Mouse (Mus musculus) lung, postnatal 10 days (tissue): ENCODE measurements around the gene Brd9.
"Not testable (repeated sequence)": the region's sequence is repeated elsewhere in the genome, so short reads cannot be mapped to it uniquely, and the experiment has no call there.

Experiments used
- DNase-seq: peaks from one replicate; pipeline ENCODE4 v3.0.0; 2021

Brd9 gene

DNA sequence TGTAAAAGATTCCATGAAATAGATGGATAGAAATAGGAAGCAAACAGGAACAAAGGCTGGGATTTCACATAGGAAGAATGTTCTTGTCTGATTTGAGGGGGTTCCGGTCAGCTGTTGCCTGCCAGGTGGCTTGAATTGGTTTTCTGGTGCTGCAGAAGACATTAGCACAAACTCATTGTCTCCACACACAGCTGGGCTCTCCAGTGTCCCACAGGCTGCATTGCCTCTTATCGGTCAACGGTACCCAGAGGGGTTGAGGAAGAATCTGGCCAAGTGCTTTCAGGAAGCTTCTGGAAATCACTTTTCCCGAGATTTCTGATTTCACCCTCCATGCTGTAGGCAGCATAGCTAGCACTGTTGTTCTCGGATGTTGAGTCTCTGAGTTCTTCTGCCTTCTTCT, 53.7 kb downstream of the Brd9 start:
- DNase-seq: no peak

DNA sequence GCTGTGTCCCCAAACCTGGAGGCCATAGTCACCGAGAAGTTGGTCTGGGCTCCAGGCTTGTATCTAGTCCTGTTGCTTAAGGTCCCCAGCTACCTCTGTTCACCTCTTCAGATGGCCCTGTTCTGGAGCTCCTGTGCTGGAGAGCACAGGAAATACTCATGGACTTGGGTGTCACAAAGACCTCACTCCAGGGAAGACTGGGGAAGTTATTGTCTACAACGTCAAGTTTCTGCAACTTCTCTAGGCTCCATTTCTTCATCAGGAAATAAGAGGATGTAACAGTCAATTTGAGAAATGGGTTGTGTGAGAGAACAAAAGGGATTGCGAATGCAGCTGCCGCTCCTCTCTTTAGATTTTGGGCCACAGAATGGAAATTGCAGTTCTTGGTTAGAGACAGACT, 58.8 kb downstream of the Brd9 start:
- no peak for DNase-seq

DNA sequence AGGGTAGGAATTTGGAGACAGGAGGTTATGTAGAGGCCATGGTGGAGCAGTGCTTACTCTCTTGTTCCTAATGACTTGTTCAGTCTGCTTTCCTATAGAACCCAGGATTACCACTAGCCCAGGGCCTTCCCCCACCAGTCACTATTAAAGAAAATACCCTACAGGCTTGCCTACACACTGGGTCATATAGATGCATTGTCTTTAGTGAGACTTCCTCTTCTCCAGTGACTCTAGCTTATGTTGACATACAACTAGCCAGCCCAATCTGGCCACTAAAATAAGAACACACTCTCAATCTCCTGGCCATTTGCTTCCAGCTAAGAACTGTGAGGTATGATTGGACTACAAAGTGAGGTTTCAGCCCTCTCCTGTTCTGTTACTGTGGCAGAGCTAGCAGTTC, 62.9 kb downstream of the Brd9 start:
- no peak for DNase-seq

DNA sequence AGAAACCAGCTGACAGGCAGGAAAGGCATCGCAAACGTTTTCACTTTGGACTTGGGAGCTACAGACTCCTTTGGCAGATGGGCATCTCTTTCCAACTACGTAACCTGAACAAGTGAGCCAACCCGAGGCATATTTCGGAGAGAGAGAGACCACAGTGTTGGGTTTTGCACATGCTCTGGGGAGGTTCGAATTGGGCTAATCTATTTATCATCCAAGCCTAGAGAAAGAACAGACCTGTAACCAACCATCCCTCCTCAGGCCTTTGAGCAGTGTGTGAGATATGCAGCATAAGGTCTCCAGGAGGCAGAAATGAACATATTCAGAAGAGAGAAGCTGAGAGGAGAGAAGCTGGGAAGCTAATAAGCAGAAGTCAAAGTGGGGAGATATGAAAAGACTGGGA, 63.4 kb downstream of the Brd9 start:
- DNase-seq: no peak

DNA sequence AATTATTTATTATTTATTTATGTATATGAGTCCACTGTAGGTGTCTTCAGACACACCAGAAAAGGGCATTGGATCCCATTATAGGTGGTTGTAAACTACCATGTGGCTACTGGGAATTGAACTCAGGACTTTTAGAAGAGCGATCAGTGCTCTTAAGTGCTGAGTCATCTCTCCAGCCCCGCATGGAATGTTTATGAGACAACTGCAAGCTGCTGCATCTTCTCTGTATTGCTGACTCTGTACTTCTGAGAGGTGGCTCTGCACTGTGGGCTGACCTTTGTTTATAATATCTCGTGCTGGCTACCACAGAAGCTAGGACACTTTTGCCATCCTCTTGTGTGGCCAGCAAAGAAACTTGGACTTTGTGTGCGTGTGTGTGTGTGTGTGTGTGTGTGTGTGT, 63.9 kb downstream of the Brd9 start:
- no peak for DNase-seq

DNA sequence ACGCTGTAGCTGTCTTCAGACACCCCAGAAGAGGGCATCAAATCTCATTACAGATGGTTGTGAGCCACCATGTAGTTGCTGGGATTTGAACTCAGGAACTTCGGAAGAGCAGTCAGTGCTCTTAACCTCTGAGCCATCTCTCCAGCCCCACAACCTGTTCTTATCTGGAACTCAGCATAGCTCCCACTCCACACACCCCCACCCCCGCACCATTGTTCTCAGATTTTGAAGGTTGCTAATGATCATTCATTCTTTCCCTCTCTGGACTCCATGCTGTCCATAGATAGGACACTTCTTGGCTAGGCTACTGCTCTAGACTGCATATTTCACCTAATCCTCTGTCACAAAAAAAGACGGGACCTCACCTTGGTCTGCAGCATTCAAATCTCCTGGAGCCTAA, 69.3 kb downstream of the Brd9 start:
- DNase-seq: not testable (repeated sequence)

DNA sequence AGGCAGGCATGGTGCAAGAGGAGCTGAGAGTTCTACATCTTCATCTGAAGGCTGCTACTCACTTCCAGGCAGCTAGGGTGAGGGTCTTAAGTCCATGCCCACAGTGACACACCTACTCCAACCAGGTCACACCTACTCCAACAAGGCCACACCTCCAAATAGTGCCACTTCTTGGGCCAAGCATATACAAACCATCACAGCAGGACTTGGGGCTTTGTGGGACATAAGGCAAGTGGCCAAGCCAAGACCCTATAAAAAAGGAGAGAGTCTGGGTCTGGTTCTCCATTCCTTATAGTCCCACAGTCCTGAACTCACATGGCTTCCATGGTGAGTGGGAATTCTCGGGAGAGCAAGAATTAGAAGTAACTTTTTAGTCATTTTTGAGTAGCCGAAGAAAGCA, 70.6 kb downstream of the Brd9 start:
- not testable (repeated sequence) for DNase-seq

DNA sequence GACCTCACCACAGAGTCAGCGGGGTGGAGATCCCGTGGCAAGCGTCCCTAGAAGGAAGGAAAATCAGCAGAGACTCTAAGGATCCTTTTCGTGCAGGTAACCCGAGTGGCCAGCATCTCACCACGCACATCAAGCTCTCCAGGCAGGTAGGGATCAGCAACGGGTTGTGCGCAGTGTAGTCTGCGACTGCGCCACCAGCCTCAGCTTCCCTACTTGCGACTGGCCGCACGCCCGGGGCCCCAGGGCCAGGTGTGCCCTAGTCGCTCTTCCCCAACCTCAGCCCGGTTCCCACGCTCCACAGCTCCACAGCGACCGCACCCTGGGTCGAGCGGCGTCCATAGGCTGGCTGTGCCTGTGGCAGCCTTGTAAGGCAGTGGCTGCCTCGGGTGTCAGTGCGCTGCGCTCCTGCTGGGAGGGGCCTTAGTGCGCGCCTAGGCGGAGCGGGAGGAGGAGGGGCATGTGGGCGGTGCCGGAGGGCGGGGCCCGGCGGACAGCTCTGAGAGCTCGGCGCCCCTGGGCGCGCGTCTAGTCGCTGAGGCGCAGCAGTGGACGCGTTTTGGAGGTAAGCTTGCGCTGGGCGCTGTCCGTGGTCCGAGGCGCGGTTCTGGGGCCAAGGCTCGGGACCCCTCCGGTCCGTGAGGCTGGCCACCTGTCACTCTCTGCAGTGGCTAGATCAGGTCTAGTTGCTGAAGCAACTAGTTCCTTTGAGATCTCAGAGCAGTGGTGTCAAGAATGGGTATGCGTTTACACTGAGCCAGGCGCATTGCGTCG, 71.5 kb downstream of the Brd9 start, which contains the start of gene Tppp:
Gene Tppp, plus strand, starts transcription at position 460 of the 771 bp plus-strand sequence.
- DNase-seq: peak; percentile 97

DNA sequence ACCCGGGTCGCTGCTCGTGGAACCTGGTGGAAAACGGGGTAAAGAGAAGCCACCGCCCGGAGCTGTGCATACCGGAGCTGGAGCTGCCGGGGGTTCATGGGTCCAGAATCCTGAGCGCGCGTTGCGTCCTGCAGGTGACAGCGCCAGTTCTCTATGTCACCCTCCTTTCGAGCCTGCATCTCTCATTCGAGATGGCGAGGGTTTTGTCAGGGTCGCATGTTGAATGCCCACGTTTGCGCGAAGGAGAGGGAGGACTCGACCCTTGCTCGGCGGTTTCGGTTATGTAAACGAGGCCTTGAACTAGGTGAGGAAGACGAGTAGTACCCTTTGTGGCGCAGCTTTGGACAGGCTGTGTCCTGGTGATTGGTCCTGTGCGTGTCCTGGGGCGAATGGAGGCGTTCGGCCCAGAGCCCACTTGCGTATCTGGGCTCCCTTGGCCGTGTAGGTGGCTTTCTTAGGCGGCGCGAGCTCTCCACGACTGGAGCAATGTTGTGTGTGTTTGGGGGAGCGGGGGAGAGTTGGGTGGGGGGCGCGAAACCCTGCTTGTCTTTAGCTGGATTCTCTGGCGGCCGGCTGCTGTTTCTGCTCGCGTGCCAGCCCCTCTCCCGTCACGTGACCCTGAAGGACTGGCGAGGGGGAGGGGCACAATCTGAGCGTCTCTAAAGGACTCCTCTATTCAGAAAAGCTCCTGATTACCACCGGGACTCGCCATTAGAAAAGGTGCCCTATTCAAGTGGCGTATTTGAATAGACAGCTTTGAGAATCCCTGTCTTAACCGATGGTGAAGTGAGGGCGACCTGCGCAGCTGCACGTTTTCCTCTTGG, 72.4 kb downstream of the Brd9 start:
- peak; percentile 83 for DNase-seq
